Mouse (Mus musculus): ENCODE results near the gene Snrpa1. TPM values are rescaled to one million over a fixed set of nuclear protein-coding genes. Genes with fewer than 3 reads are reported as not detected.
"Not testable (repeated sequence)": the region's sequence is repeated elsewhere in the genome, so short reads cannot be mapped to it uniquely, and the experiment has no call there.

The Snrpa1 gene
- 10 to 100 TPM; 17.6 to 19.0 TPM for total RNA-seq (2021)
- long read RNA-seq, experiment 1, transcript Snrpa1-206 (9 exons, 1,248 nt): major isoform, 35 of 59 reads
- long read RNA-seq, experiment 1, transcript Snrpa1-201 (8 exons, 955 nt): minor isoform, 7 of 59 reads
- long read RNA-seq, experiment 1, partial matches to known transcripts: 15 of 59 reads
- long read RNA-seq, experiment 1, other reads (novel, unspliced or antisense): 2 of 59 reads
- long read RNA-seq, experiment 2, transcript Snrpa1-206 (9 exons, 1,248 nt): major isoform, 20 of 33 reads
- long read RNA-seq, experiment 2, partial matches to known transcripts: 8 of 33 reads
- long read RNA-seq, experiment 2, other reads (novel, unspliced or antisense): 1 of 33 reads

GRCm38 (mm10) chr7:66058703-66059102 lies at the start of gene Snrpa1:
TSS of gene Snrpa1 (plus strand) at chr7:66059003.
- DNase-seq: no peak

GRCm38 (mm10) chr7:66010518-66010917 lies 48.3 kb upstream of the Snrpa1 start:
- DNase-seq: no peak

- DNase-seq: no peak
Measured at GRCm38 (mm10) chr7:66027747-66028146, 31.1 kb upstream of the Snrpa1 start.

- DNase-seq: peak; percentile 24
Measured at GRCm38 (mm10) chr7:66028766-66029512, 29.9 kb upstream of the Snrpa1 start.

- DNase-seq: no peak
Measured at GRCm38 (mm10) chr7:66036809-66037208, 22.0 kb upstream of the Snrpa1 start.

- no peak for DNase-seq
Measured at GRCm38 (mm10) chr7:66038261-66038660, 20.5 kb upstream of the Snrpa1 start.

- no peak for DNase-seq
Measured at GRCm38 (mm10) chr7:66038730-66039129, 20.1 kb upstream of the Snrpa1 start.

- no peak for DNase-seq
Measured at GRCm38 (mm10) chr7:66040026-66040814, 18.6 kb upstream of the Snrpa1 start.

- DNase-seq: no peak
Measured at GRCm38 (mm10) chr7:66043552-66044459, 15.0 kb upstream of the Snrpa1 start, which contains the start of gene Gm45213. TSS of gene Gm45213 (plus strand) at chr7:66043602.

GRCm38 (mm10) chr7:66044617-66045016 lies 14.2 kb upstream of the Snrpa1 start:
- DNase-seq: no peak

GRCm38 (mm10) chr7:66046921-66047918 lies 11.6 kb upstream of the Snrpa1 start:
- DNase-seq: no peak

GRCm38 (mm10) chr7:66047975-66048374 lies 10.8 kb upstream of the Snrpa1 start:
- no peak for DNase-seq

- no peak for DNase-seq
Measured at GRCm38 (mm10) chr7:66048446-66049230, 10.2 kb upstream of the Snrpa1 start.

GRCm38 (mm10) chr7:66053946-66054483 lies 4.8 kb upstream of the Snrpa1 start:
- no peak for DNase-seq

- not testable (repeated sequence) for DNase-seq
Measured at GRCm38 (mm10) chr7:66055356-66055755, 3.4 kb upstream of the Snrpa1 start.

GRCm38 (mm10) chr7:66060066-66060956 lies 1.5 kb downstream of the Snrpa1 start:
- peak; percentile 82 for DNase-seq

- no peak for DNase-seq
Measured at GRCm38 (mm10) chr7:66061057-66061456, 2.3 kb downstream of the Snrpa1 start.

- no peak for DNase-seq
Measured at GRCm38 (mm10) chr7:66076411-66076810, 17.6 kb downstream of the Snrpa1 start.

Measured in gastrocnemius, postnatal 25 days (tissue).